Mouse (Mus musculus) regulatory T cell (primary cell): ENCODE results near the gene Nup93.

Experiments
- in situ Hi-C: fragments of 300-600 bp; cut with MboI, MseI; formaldehyde crosslinking; loops from one replicate; pipeline ENCODE4 v1.15.1; 2025; ENCODE audit warnings: high pct_unique_total_duplicates

Gene Nup93

GRCm38 (mm10) chr8:94214252-94215173 lies at the start of gene Nup93:
Gene Nup93, plus strand, starts transcription at chr8:94214564.
- in situ Hi-C loops = no loop called here

- in situ Hi-C loops = loop anchor here (5.0 kb wide), 1 partner anchor 37 kb away; no protein-coding TSS in a partner anchor
Observed at GRCm38 (mm10) chr8:94165772-94166171, 48.6 kb upstream of the Nup93 start.

GRCm38 (mm10) chr8:94167244-94167643 lies 47.1 kb upstream of the Nup93 start:
- in situ Hi-C loops = loop anchor here (5.0 kb wide), 1 partner anchor 35 kb away; no protein-coding TSS in a partner anchor

GRCm38 (mm10) chr8:94169547-94169946 lies 44.8 kb upstream of the Nup93 start:
- in situ Hi-C loops = loop anchor here (5.0 kb wide), 1 partner anchor 33 kb away; no protein-coding TSS in a partner anchor

- in situ Hi-C loops = no loop called here
Observed at GRCm38 (mm10) chr8:94171321-94171755, 43.0 kb upstream of the Nup93 start.

GRCm38 (mm10) chr8:94172075-94172808 lies 42.1 kb upstream of the Nup93 start, which contains the start of gene Mt2:
Gene Mt2, plus strand, starts transcription at chr8:94172664.
- in situ Hi-C loops = no loop called here

GRCm38 (mm10) chr8:94172809-94173732 lies 41.3 kb upstream of the Nup93 start:
- in situ Hi-C loops = no loop called here

GRCm38 (mm10) chr8:94173848-94174403 lies 40.4 kb upstream of the Nup93 start:
- in situ Hi-C loops = no loop called here

GRCm38 (mm10) chr8:94174619-94175213 lies 39.6 kb upstream of the Nup93 start:
- in situ Hi-C loops = loop anchor here (5.0 kb wide), 1 partner anchor 72 kb away; no protein-coding TSS in a partner anchor

GRCm38 (mm10) chr8:94177716-94178390 lies 36.5 kb upstream of the Nup93 start:
- in situ Hi-C loops = loop anchor here (5.0 kb wide), 1 partner anchor 76 kb away; no protein-coding TSS in a partner anchor

GRCm38 (mm10) chr8:94178857-94179712 lies 35.3 kb upstream of the Nup93 start, which contains the start of gene Mt1:
Gene Mt1, plus strand, starts transcription at chr8:94179082.
- in situ Hi-C loops = loop anchor here (5.0 kb wide), 1 partner anchor 77 kb away; no protein-coding TSS in a partner anchor

GRCm38 (mm10) chr8:94179713-94180560 lies 34.4 kb upstream of the Nup93 start:
- in situ Hi-C loops = loop anchor here (5.0 kb wide), 1 partner anchor 78 kb away; no protein-coding TSS in a partner anchor

- in situ Hi-C loops = no loop called here
Observed at GRCm38 (mm10) chr8:94180561-94180908, 33.8 kb upstream of the Nup93 start.

- in situ Hi-C loops = no loop called here
Observed at GRCm38 (mm10) chr8:94182055-94182929, 32.1 kb upstream of the Nup93 start.

- in situ Hi-C loops = no loop called here
Observed at GRCm38 (mm10) chr8:94183117-94183516, 31.2 kb upstream of the Nup93 start.

GRCm38 (mm10) chr8:94184357-94184843 lies 30.0 kb upstream of the Nup93 start:
- in situ Hi-C loops = no loop called here
